Mouse (Mus musculus) C2C12 (cell line): ENCODE results near the gene Ntf5.

Experiments
- CEBPB ChIP-seq: IDR thresholded peaks from one replicate; pipeline ENCODE4 v1.6.1; 2011; ENCODE audit warnings: low read depth, mild to moderate bottlenecking, control low read depth, moderate library complexity
- CTCF ChIP-seq: IDR thresholded peaks from one replicate; pipeline ENCODE4 v1.5.1; 2011; ENCODE audit not compliant: control insufficient read depth, insufficient read depth, insufficient read length
- FOSL1 ChIP-seq: IDR thresholded peaks from one replicate; pipeline ENCODE4 v1.8.0; 2011; ENCODE audit warnings: mild to moderate bottlenecking, low read length; ENCODE audit not compliant: poor library complexity, insufficient read depth, severe bottlenecking
- MAX ChIP-seq: IDR thresholded peaks from one replicate; pipeline ENCODE4 v1.6.1; 2011; ENCODE audit warnings: mild to moderate bottlenecking, control low read depth
- MYOD1 ChIP-seq: IDR thresholded peaks from one replicate; pipeline ENCODE4 v1.6.1; 2011; ENCODE audit warnings: low read depth; ENCODE audit not compliant: control insufficient read depth, insufficient read length

DNA sequence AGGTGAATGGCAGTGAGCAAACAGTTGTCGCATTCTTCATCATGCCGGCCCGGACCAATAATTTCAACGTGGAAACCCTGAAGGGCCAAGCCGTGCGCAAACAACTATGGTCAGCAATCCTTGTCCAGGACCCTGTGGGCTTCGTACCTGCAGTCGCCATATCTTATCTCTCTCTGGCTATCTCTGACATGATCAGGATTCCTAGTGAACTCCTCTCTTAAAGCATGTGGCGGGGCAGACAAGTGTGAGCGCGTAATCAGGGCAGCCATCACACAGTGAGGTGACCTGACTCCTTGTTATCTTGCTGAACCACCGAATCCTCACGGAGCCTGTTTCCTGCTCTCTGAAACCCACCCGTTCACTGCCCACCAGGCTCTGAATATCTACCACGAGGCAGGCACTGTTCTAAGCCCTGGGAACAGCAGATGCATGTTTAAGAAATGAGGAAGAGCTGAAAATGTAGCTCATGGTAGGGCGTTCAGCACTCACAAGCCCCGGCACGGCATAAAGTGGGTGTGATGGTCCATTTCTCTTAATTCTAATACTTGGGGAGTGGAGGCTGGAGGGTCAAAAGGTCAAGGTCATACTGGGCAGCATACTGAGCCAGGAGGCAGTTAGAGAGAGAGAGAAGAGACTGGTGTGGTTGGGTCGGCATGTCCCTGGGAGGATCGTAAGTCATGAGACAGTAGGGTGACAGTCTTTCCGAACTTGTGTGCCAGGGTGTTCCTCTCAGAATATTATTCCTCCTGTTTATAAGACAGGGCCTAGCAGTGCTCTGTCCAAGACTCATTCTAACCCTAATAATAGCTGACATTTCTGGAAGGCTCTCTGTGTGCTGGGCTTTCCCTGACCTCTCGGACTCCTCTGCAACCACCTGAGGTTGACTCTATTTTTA lies 30.3 kb downstream of the Ntf5 start:
- TF ChIP-seq CTCF (no peak), FOSL1 (no peak), MYOD1 (no peak), MAX (no peak), CEBPB (no peak)
